Mouse (Mus musculus): ENCODE results near the gene Snx29. TPM values are rescaled to one million over a fixed set of nuclear protein-coding genes. Genes with fewer than 3 reads are reported as not detected.

The Snx29 gene
- total RNA-seq, 2 experiments from 2014 or later: 9.2 to 11.9 TPM

- DNase-seq: no peak
These were observed 315.1 kb downstream of the Snx29 start for GRCm38 (mm10) chr16:11637794-11638193.

- DNase-seq: no peak
These were observed 316.0 kb downstream of the Snx29 start for GRCm38 (mm10) chr16:11638739-11639138.

- no peak for DNase-seq
These were observed 317.2 kb downstream of the Snx29 start for GRCm38 (mm10) chr16:11639936-11640335.

GRCm38 (mm10) chr16:11643603-11644002 is 320.9 kb downstream of the Snx29 start:
- no peak for DNase-seq

GRCm38 (mm10) chr16:11644399-11644798 is 321.7 kb downstream of the Snx29 start:
- DNase-seq: no peak

- DNase-seq: no peak
These were observed 323.0 kb downstream of the Snx29 start for GRCm38 (mm10) chr16:11645668-11646067.

GRCm38 (mm10) chr16:11646745-11647289 is 324.1 kb downstream of the Snx29 start:
- no peak for DNase-seq

GRCm38 (mm10) chr16:11648169-11648688 is 325.5 kb downstream of the Snx29 start:
- no peak for DNase-seq

GRCm38 (mm10) chr16:11652686-11653366 is 330.1 kb downstream of the Snx29 start:
- no peak for DNase-seq

- no peak for DNase-seq
These were observed 333.2 kb downstream of the Snx29 start for GRCm38 (mm10) chr16:11655893-11656292.

- DNase-seq: no peak
These were observed 334.4 kb downstream of the Snx29 start for GRCm38 (mm10) chr16:11657111-11657510.

- no peak for DNase-seq
These were observed 336.5 kb downstream of the Snx29 start for GRCm38 (mm10) chr16:11659111-11659720.

GRCm38 (mm10) chr16:11664896-11665705 is 342.4 kb downstream of the Snx29 start:
- no peak for DNase-seq

- no peak for DNase-seq
These were observed 343.2 kb downstream of the Snx29 start for GRCm38 (mm10) chr16:11665869-11666268.

- DNase-seq: no peak
These were observed 345.7 kb downstream of the Snx29 start for GRCm38 (mm10) chr16:11668375-11668774.

GRCm38 (mm10) chr16:11668878-11669277 is 346.2 kb downstream of the Snx29 start:
- no peak for DNase-seq

- no peak for DNase-seq
These were observed 347.7 kb downstream of the Snx29 start for GRCm38 (mm10) chr16:11670251-11670970.

- no peak for DNase-seq
These were observed 348.2 kb downstream of the Snx29 start for GRCm38 (mm10) chr16:11670971-11671310.

- DNase-seq: no peak
These were observed 353.3 kb downstream of the Snx29 start for GRCm38 (mm10) chr16:11676006-11676405.

- no peak for DNase-seq
These were observed 362.6 kb downstream of the Snx29 start for GRCm38 (mm10) chr16:11685264-11685663.

- no peak for DNase-seq
These were observed 363.1 kb downstream of the Snx29 start for GRCm38 (mm10) chr16:11685735-11686340.

GRCm38 (mm10) chr16:11687836-11688235 is 365.1 kb downstream of the Snx29 start:
- DNase-seq: no peak
